Mouse (Mus musculus) spleen, postnatal 10 days (tissue): Measurements from ENCODE around the gene Prlr.

Source experiments
- DNase-seq, 2 experiments: peaks; one replicate each; pipeline ENCODE4 v3.0.0; 2021 to 2022; ENCODE audit warnings: low spot score in 2 of 2

Prlr gene

DNA sequence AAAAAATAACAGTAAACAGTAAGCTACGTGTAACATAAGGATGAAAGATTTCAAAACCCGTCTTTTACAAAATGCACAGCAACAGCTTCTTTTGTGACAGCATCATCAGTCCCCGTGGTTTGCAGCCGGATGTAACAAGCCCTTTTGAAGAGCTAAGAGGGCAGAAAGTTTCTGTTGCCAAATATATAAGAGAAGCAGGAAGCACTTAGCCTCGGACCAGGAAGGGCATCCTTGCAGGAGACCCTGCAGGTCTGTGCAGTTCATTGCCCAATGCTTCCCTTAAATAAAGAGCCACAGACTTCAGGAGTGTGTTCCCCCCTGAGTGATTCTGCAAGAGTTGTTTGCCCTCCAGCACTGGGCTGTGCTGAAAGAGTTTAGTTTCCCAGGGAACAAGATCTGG, 58.9 kb downstream of the Prlr start:
- no peak for DNase-seq

DNA sequence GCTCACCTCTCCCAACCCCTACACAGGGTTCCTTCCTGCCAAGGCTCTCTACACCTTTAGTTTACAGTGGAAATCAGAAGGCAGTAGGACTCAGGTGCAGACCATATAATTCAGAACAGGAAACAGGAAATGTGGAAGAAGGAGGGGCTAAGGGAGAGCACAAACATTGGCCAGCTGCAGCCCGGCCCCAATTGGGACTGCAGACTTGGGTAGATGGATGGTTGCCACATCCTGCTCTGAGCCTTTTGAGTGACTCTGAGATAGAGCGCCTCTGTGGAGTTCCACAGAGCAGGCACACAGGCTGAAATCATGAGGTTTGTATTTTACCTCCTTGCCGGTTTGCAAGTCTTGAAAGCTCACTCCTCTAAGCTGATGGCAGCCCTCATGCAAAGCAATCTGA, 59.8 kb downstream of the Prlr start:
- peak in 1 of 2 experiments; percentile 15 for DNase-seq

DNA sequence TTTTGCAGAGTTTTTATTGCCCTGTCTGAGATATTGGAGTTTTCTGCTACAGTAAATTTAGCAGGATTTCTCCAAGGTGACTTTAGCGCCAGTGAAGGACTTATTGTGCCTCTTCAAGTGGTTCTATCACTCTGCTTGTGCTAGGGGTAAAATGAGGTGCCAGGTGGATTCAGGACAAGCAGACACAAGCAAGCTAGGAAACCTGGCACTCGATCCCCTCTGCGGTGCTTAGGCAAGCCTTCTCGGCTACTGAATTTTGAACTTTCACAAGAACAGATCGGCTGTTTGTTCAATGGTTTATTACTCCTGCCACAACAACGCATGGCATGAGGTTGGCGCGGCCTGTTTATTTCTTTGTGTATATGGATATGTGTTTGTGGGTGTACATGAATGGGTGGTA, 61.4 kb downstream of the Prlr start:
- no peak for DNase-seq

DNA sequence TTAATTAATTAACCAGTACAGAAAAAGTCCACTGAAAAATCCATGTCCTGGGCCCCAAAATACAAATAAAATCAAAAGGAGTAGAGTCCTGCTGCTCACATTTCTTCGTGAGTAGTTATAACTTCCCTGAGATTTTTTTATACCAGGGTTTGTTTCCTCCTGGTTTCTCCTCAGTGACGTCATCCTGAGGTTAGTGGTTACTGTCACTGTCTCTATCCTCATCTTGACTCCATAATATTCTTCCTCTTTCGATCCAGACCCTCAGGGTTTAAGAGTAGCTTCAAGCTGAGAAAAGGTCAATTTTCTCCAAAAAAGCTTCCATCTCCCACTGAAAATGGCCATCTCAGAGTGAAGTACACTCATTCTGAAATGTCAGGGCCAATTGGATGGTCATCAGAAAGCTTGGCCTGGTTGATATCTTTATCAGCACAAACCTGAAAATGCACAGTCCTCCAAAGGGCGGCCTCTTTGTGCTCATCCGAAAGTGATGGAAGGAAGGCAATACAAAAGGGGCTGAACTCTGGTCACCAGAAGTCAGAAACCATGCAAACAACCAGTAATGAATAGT, 63.3 kb downstream of the Prlr start:
- DNase-seq, result no peak

DNA sequence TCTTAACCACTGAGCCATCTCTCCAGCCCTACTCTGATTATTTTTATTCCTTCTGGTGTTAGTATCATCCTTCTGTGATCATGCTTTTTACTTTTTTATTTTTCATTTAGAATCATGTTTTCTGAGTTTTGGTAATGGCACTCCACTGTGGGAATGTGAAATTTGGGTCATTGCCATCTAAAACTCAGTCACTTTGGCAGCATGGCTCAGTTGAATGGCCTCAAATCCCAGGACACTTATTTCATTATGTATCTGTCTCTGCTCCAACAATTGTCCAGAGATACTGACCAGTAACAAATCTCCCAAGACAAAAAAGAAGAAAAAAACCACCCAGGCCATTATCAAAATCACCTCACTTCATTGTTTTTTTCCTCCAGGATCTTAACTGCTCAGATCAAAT, 65.2 kb downstream of the Prlr start:
- no peak for DNase-seq

DNA sequence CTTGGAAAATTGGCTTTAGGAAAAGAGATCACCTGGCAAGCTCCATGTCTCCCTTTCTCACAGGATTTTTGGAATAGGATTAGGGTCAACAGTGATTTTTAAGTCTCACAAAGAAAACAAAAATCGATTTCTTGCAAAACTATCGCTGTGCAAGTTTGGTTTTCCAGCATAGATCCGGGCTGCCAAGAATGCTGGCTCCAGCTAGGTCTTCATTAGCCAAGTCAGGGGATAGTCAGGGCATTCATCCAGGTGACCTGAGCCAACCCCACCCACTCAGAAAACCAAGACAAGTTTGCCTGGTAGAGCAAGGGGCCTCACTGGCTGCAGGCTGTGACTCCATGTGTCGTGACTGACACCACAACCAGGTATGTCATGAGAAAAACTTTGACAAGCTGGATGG, 72.2 kb downstream of the Prlr start:
- DNase-seq, result no peak

DNA sequence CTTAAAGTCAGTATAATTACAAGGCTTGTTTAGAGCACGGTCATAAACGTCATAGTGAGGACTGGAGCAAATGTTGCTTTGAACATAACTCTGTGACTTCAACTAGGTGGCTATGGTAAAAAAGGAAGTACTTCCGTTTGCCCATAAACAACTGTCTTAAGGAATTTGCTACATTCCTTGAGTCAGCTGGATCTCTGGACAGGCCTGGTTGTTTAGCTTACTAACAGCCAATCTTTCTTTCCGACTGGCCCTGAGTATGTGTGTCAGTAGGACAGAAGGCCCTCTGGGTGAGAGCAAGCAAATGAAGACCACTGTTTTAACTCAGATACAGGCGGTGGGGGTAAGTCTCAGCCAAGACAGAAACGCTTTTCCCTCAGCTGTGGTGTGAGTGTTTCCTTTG, 73.7 kb downstream of the Prlr start:
- no peak for DNase-seq

DNA sequence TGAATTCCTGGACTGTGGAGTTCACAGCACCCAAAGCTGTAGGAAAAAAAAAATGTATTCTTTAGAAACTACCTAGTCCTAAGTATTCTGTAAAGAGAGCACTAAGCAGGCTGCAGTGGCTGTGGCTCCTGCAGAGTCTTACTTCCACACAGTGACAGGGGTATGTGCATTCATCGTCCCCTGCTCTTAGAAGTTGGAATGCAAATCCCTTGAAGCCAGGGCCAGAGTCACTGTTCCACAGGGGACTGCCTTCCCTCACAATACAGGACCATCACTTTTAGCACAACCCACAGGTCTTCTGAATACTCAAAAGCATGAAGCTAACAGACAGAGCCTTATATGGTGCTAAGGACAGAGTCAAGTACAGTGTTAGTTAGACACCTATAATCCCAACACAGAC, 75.5 kb downstream of the Prlr start:
- DNase-seq, result no peak

DNA sequence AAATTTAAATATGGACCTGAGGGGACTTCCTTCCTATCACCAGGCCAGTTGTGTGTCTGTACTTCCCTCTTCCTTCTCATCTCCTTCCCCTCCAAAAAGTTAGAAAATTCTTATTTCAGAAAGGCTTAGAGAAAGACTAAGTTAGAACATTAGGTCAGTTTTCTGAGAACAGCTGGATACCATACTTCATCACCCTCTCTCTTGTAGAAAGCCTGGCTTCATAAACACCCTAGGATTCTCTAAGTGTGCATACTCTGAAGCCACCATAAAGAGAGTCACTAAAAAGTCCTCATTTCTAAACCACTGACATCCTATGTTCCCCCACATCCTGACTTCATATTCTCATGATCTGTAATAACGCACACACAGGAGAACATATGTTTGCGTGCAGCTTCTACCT, 85.2 kb downstream of the Prlr start:
- no peak for DNase-seq

DNA sequence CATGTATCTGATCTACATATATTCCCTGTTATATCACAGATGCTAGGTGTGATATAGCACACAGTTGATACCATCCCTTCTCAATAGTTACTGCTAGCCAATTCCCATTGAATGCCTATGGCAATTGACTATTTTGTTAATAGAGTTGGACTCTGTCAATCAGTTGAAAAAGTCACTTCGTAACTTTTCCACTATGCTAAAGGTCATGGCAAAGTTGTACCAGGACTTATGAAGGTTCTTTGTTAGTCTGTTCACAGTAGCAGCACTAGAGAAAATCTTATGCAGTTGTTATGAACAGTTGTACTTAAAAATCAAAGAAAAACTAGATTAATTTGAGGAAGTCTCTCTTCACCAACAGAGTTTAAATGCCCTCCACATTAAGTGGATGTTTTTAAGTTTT, 85.6 kb downstream of the Prlr start:
- no peak for DNase-seq

DNA sequence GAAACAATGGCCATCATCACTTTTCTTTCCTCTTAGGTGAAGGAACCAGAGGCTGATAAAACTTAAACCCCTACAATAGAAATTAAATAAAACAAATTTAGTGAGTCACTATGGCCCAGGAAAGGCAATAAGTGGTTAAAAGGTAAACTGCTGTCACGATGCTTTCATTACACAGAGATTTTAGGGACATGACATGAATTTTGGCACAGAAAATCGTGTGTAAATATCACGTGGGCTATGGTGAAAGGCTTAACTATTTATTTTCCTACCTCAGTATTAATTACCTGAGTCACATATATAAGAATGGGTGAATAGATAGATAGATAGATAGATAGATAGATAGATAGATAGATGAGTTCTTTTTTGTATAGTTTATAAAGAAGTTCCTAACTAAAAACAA, 86.4 kb downstream of the Prlr start:
- DNase-seq, result no peak

DNA sequence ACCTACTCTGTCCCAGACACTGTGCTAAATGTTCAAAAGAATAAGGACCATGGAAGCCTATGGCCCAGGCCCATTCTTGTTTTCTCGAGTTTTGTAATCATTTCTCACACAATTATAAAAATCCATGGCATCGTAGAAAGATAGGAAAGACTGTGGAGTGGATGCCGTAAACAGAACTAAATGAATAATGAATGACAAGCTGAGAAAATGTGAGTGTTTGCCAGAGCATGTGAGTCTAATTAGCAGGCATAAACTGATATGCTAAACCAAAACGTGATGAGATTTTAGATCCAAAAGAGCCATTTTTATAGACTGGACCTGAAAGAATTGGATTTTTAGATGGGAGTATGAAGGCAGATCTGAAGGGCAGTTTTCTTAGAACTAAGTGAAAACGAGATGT, 87.8 kb downstream of the Prlr start:
- DNase-seq, result no peak

DNA sequence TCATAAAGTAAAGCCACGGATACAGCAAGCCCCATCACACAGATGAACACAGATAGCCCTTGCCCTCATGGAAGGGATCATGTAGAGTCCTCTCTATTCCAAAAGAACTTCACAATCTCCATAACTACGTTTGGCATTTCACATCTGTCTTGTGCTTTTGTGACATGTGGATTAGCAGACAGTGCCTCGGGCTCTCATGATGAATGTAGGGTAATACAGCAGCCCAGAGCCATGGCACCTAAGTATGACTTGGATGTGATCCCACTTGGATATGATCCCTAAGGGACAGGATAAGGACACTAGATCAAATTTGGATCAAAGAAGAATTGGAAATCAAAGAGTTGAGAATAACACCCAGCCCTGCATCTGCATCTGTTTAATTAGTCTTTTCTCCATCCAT, 90.2 kb downstream of the Prlr start:
- no peak for DNase-seq

DNA sequence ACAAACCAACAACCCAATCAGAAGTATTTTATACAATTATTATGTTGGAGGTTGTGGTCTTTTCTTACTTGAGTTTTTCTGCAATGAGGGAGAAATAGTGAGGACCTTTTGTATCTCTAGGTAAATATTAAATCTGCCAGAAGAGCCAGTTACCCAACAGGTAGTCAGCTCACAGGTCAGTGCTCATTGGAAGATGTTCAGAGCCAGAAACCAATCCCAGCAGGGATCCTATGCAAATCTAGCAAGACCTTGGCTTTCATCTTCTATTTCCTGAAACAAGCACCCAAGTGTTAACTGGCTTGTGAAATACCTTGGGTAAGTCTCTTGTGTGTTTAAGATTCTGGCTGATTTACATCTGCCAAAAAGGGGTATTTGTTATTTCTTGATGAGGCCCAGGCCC, 99.3 kb downstream of the Prlr start:
- DNase-seq, result no peak

DNA sequence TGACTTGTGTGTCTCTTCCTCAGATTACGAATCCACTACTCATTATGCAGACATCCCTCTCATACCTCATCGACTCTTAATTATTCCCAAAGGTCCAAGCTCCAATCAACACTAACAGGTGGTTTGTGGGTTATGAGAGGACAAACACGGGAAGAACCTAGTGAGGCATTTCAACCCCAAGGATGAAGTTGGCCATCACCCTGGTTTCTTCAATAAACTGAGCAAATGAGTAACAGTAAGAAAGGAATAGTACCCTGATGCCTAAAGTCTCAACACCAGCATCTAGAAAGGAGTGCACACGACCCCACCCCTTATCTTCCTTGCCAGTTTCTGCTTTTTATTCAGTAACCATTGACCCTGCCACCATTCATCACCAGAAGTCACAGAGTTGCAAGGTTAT, 100.4 kb downstream of the Prlr start:
- DNase-seq, result no peak

DNA sequence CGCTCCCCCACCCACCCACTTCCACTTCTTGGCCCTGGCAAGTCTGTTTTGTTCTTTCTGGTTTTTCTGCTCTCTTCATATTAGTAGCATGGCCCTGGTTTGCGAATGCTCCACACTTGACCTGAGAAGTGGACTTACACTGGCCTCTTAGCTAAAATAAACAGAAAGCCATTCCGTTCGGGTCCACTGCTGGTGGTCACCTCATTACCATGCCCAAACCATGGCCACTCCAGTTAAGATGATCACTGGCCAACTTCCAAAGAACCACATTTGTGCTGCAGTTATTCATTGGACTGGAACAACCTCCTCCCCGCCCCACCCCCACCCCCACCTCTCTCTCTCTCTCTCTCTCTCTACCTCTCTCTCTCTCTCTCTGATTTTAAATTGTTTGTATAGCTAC, 104.5 kb downstream of the Prlr start:
- DNase-seq, result no peak

DNA sequence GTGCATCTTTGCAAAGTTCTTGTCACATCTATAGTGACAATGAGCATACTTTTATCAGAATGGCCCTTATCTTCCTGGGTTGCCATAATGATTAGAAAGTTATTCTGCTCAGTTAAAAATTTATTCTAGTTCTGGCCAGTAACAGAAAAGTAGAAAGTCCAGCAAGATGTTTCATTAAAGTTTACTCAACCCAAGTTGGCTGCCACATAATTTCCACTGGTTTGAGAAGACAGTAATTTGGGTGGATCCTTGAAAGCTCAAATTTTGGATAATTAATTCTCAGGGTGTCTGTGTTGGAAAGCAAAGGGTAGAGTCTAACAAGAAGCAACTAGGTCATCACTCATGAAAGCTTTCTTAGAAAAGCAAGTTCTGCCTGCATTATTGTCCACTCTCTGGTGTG, 106.6 kb downstream of the Prlr start:
- DNase-seq, result no peak

DNA sequence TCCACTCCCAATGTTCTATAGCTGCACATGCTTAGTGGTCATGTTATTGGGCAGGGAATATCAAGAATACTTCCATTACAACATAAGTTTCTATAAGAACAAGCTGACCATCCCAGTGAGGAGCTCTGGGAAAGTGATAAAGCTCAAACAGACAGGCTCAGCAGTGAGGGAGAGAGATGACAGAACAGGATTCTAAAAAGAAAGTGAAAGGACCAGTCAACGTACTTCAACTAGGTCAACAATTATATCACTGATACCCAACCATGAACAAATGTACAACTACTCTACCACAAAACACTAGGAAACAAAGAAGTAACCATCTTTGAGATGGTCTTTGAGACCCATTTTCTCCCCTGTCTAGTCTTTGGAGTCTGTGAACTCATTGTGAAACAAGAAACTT, 119.5 kb downstream of the Prlr start:
- no peak for DNase-seq

DNA sequence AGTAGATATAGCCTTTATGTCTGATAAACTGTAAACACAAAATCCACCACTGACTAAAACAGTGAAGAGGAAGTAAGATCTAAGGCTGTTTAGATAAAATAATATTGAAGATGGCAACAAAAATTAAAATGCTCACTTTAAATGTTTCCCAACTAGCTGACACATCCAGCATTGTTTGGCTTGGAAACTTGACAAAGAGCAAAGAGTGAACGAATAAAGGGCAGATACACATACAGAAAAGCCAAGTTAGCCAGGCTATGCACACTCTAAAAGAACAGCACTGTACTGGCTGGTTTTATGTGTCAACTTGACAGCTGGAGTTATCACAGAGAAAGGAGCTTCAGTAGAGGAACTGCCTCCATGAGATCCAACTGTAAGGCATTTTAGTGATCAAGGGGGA, 121.0 kb downstream of the Prlr start:
- no peak for DNase-seq

DNA sequence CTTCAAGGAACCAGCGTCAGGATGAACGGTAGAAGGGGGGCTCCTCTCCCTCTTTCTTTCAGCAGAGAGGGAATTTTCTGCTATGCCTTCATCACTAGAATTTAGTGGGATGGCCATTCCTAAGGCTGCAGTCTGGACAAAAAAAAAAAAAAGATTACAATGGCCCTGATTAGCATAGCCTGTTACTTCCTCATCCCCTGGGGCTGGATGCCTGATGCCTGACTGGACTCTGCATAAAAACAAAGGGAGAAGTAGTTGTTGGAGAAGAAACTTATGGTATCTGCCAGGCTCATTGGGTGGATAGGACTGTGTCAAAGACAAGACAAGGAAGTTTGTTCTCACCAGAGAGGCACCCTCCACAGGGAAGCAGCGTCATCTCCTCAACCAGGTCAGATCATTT, 122.4 kb downstream of the Prlr start:
- DNase-seq, result no peak

DNA sequence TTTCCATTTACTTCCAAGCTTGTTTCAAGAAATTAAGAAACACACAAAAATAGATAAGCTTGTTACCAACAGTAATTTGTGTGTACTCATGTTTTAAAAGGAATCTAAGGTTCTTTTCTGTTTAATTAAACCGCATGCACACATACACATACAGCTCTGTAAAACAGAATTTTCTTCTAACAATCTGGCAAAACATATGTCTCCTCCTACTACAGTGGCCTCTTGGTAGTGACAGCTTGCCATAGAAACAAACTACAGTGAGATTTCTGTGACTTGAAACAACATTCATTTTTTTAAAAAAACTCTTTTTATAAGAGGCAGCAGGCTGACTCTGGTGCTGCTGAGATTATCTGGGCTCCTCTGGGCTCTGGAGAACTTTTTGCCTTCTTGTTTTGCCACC, 129.4 kb downstream of the Prlr start:
- no peak for DNase-seq

DNA sequence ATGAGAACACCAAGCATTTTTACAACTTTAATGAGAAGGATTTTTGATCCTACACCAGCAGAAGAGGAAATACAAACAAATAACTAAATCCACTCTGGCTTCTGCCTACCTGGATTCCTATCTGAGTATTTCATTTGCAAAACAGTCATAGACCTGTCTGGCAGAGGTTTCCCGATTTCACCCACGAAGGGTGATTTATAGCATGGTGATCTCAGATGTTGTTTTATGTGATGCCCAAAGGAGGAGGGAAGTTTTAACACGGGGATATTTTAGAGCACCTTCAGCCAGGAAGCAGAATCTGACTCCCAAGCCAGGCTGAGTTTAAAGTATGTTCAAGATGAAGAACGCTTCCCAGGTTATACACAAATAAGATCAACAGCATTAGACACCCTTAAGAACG, 134.8 kb downstream of the Prlr start:
- DNase-seq, result no peak

DNA sequence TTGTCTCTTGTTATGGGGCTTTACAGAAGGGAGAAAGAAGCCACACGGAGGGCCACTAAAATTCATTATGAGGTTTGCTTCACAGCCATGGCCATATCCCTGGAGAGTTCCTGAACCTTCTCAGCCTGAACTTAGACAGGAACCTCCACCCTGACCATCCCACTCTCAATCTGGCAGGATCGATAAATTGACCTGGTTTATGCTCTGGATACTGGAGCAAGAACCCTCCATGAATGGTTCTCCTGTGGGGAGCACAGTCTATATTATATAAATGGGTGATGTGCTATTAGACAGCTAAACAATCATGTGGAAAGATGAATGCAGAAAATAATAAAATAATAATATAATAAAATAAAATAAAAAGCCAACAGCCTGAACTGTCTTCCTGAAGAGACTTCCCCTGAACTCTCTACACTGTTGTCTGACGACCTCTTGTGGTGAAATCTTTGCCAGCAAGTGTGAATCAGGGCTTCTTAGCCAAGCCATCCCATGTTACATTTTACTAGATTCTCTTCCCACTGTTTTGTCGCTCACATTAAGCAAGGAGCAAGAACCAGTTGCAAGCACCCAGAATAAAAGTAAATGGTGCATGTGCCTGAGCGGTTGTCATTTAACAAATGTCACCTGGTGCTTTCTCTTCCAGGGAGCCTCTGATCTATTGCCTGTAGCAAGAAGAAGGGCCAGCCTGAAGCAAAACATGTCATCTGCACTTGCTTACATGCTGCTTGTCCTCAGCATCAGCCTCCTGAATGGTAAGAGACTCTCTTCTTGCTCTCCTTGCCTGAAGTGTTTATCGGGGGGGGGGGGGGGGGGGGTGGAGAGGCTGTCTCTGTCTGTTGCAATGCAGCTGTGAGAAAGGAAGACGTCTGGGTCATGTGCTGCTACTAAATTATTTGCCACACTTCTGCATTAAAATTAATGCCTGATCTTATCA, 136.8 kb downstream of the Prlr start:
- DNase-seq, result peak in 1 of 2 experiments; percentile 52

DNA sequence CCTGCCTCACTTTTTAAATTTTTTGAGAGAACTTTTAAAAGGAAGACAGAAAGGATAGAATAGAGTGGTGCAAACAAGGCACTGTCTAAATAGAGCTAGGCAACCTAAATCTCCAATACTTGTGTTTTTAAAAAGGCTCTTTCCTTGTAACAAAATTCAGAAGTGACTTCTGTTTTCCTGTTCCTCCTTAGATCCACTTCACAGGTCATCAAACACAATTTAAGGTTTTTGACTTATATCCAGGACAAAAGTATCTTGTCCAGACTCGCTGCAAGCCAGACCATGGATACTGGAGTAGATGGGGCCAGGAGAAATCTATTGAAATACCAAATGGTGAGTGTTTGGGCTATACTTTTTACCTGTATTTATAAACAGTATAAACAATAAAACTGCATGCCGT, 148.0 kb downstream of the Prlr start, which contains the start of gene Gm21973:
Gene Gm21973 (plus strand): TSS at position 301 of the 400 bp plus-strand sequence.
- no peak for DNase-seq
